Mouse (Mus musculus): ENCODE results near the gene Umps. TPM values are rescaled to one million over a fixed set of nuclear protein-coding genes. Genes with fewer than 3 reads are reported as not detected.

Umps gene
- polyA plus RNA-seq, 1 experiment from 2014 or later: 49.4 TPM

DNA sequence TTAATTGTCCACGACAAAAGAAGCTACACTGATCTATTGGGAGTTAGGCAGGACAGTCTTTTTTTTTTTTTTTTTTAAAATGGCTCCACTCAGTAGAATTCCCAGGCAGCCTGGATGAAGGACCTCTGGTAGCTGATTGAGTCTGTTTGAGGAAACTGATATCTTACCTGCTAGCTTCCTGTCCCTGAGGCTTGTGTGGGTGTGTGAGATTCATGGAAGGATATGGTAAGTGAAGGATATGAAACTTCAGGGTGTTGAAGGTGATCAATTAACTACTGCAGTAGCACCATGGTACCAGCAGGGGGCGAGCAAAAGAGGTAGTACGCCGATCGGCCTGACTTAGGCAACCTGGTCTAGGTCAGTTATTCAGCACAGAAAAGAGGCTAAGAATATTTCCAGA lies 29.2 kb upstream of the Umps start:
- no peaks in the 10 kb centered on the region for H3K9me3 ChIP-seq (ENCODE audit: control insufficient read depth, low read length)
- H3K4me3 ChIP-seq (ENCODE audit: low read length): no peak overlapping the region
- no peak overlapping the region for H3K27ac ChIP-seq (ENCODE audit: low read length)
- H3K27me3 ChIP-seq (replicated peaks; ENCODE audit: control insufficient read depth, insufficient read depth, low read length): no peaks in the 10 kb centered on the region
- no peak overlapping the region for H3K9ac ChIP-seq (ENCODE audit: low read depth, low read length)
- H3K4me2 ChIP-seq (ENCODE audit: low read depth, low read length): no peak overlapping the region
- WGBS: 7% methylated on average over 5 of the region's 5 CpGs
- H3K36me3 ChIP-seq (ENCODE audit: control insufficient read depth, insufficient read depth, low read length): no peaks in the 10 kb centered on the region
- H3K4me1 ChIP-seq (ENCODE audit: control insufficient read depth, insufficient read depth, low read length): peaks cover under 1% of the 10 kb centered on the region; the same call in 1 of the 2 replicates
- ATAC-seq: no peak

DNA sequence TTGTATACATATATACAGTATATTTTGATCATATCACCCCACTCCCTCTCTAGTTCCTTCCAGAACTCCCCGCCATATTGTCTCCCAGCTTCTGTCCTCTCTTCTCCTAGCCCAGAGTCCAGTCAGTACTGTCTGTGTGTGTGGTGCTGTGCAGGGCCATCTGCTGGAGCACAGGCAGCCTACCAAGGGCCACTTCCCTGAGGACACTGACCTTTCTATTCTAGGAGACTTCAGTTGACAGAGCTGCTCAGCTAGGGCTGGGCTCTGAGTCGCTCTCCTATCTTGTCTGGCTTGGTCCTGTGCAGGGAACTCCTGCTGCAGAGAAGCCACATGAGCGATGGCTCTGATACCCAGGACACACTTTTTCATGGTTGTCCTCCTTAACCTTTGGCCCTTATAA lies 28.7 kb upstream of the Umps start:
- no peak overlapping the region for H3K9ac ChIP-seq (ENCODE audit: low read depth, low read length)
- no peaks in the 10 kb centered on the region for H3K9me3 ChIP-seq (ENCODE audit: control insufficient read depth, low read length)
- no peak overlapping the region for H3K4me3 ChIP-seq (ENCODE audit: low read length)
- H3K27me3 ChIP-seq (replicated peaks; ENCODE audit: control insufficient read depth, insufficient read depth, low read length): no peaks in the 10 kb centered on the region
- H3K4me2 ChIP-seq (ENCODE audit: low read depth, low read length): no peak overlapping the region
- H3K36me3 ChIP-seq (ENCODE audit: control insufficient read depth, insufficient read depth, low read length): no peaks in the 10 kb centered on the region
- WGBS: 73% methylated on average over 3 of the region's 3 CpGs
- H3K4me1 ChIP-seq (ENCODE audit: control insufficient read depth, insufficient read depth, low read length): peaks cover 4% of the 10 kb centered on the region; the same call in 1 of the 2 replicates
- no peak overlapping the region for H3K27ac ChIP-seq (ENCODE audit: low read length)
- ATAC-seq: no peak

DNA sequence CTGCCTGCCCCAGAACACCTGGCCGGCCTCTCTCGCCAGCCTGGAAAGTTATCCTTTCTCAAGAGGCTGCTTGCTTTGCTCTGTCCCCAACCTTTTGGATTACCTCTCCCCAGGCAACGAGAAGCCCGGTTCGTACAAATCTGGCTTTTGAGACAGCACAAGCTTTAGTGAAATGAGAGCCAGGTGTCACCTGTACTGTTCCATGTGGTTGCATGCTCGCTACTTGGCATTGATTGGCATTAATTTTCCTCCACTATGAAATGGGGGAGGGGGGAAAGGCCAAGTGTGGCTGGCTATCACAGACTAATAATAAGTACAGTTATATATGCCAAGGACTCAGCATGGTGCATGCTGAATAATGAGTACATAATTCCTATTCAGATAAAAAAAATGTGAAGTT lies 27.5 kb upstream of the Umps start:
- H3K27me3 ChIP-seq (replicated peaks; ENCODE audit: control insufficient read depth, insufficient read depth, low read length): no peaks in the 10 kb centered on the region
- H3K9me3 ChIP-seq (ENCODE audit: control insufficient read depth, low read length): no peaks in the 10 kb centered on the region
- H3K36me3 ChIP-seq (ENCODE audit: control insufficient read depth, insufficient read depth, low read length): no peaks in the 10 kb centered on the region
- peaks cover 11% of the 10 kb centered on the region; the same call in 1 of the 2 replicates for H3K4me1 ChIP-seq (ENCODE audit: control insufficient read depth, insufficient read depth, low read length)
- H3K9ac ChIP-seq (ENCODE audit: low read depth, low read length): no peak overlapping the region
- no peak overlapping the region for H3K27ac ChIP-seq (ENCODE audit: low read length)
- H3K4me3 ChIP-seq (ENCODE audit: low read length): no peak overlapping the region
- WGBS: 89% methylated on average over 6 of the region's 6 CpGs
- H3K4me2 ChIP-seq (ENCODE audit: low read depth, low read length): no peak overlapping the region
- no peak for ATAC-seq

DNA sequence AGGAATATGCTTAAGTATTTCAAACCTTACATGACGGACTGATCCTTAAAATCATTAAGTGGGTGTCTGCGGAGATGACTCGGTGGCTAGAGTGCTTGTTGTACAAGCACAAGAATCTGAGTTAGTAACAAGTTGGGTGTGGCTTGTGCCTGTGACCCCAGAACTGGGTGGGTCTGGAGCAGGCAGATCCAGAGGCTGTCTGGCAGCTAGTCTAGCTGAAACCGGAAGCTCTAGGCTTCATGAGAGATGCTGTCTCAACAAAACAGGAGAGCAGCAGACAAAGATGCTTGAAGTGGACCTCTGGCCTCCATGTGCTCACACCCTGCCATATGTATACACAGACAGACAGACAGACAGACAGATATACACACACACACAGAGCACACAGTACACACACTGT lies 23.9 kb upstream of the Umps start:
- WGBS: 58% methylated on average over 4 of the region's 4 CpGs
- no peaks in the 10 kb centered on the region for H3K9me3 ChIP-seq (ENCODE audit: control insufficient read depth, low read length)
- no peaks in the 10 kb centered on the region for H3K36me3 ChIP-seq (ENCODE audit: control insufficient read depth, insufficient read depth, low read length)
- H3K4me3 ChIP-seq (ENCODE audit: low read length): no peak overlapping the region
- ATAC-seq: peak; percentile 63
- no peaks in the 10 kb centered on the region for H3K27me3 ChIP-seq (replicated peaks; ENCODE audit: control insufficient read depth, insufficient read depth, low read length)
- peaks cover 15% of the 10 kb centered on the region; the same call in 1 of the 2 replicates for H3K4me1 ChIP-seq (ENCODE audit: control insufficient read depth, insufficient read depth, low read length)
- no peak overlapping the region for H3K4me2 ChIP-seq (ENCODE audit: low read depth, low read length)
- no peak overlapping the region for H3K9ac ChIP-seq (ENCODE audit: low read depth, low read length)
- H3K27ac ChIP-seq (ENCODE audit: low read length): no peak overlapping the region

DNA sequence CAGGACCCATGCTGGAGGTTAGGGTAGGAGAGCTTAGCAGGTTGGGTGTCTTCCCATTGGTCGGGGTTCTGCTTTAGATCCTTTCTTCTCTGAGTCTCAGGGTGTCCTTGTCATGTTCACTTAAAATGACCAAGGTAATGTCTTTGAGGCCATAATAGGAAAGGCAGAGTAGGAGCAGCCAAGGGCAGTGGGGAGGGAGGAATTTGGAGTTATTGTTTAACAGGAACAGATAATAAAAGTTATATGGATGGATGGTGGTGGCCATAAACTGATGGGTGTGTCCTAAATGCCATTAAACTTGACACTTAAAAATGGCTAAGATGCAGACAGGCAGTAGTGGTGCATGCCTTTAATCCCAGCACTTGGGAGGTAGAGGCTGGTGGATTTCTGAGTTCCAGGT lies 22.3 kb upstream of the Umps start:
- Histone ChIP-seq H3K4me3 (ENCODE audit: low read length) (no peak overlapping the region), H3K9ac (ENCODE audit: low read depth, low read length) (no peak overlapping the region), H3K27ac (ENCODE audit: low read length) (peak overlapping the region; percentile 66), H3K27me3 (replicated peaks; ENCODE audit: control insufficient read depth, insufficient read depth, low read length) (no peaks in the 10 kb centered on the region), H3K4me1 (ENCODE audit: control insufficient read depth, insufficient read depth, low read length) (peaks cover 15% of the 10 kb centered on the region; the same call in 1 of the 2 replicates), H3K36me3 (ENCODE audit: control insufficient read depth, insufficient read depth, low read length) (no peaks in the 10 kb centered on the region), H3K4me2 (ENCODE audit: low read depth, low read length) (no peak overlapping the region), H3K9me3 (ENCODE audit: control insufficient read depth, low read length) (no peaks in the 10 kb centered on the region)
- peak; percentile 82 for ATAC-seq
- WGBS: 44% methylated on average over 1 of the region's 1 CpGs

DNA sequence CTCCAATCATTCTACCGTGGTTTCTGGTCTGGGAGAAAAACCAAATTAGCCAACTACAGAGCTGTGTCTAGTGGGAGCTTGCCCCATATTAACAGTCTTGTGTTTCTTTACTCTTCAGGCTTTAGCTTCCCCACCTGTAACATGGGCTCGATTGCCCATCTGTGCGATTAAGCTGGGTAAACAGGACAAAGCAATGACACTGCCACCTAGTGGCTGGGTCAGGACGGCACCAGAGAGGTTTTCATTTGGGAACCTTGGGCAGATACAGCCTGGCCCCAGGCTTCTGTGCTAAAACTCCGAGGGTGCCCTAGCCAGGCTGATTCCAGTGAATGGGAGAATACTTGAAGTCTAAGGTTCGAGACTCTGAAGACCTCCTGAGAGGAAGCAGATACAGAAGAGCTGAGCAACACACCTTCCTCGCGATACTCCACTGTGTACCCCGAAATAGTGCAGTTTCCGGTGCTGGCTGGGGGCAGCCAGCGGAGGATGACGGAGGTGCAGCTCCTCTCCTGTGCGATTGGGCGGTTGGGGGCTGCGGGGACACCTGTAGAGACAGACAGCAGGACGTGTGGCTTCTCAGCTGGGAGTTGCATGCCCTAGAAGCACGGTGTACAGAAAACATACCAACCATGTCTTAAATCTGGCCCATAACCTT lies 21.6 kb upstream of the Umps start:
- ATAC-seq: peak; percentile 27
- H3K9ac ChIP-seq (ENCODE audit: low read depth, low read length): no peak overlapping the region
- no peaks in the 10 kb centered on the region for H3K9me3 ChIP-seq (ENCODE audit: control insufficient read depth, low read length)
- peak overlapping the region; percentile 66 for H3K27ac ChIP-seq (ENCODE audit: low read length)
- no peak overlapping the region for H3K4me3 ChIP-seq (ENCODE audit: low read length)
- whole genome bisulfite sequencing: 57% methylated on average over 17 of the region's 17 CpGs
- no peaks in the 10 kb centered on the region for H3K27me3 ChIP-seq (replicated peaks; ENCODE audit: control insufficient read depth, insufficient read depth, low read length)
- no peak overlapping the region for H3K4me2 ChIP-seq (ENCODE audit: low read depth, low read length)
- H3K36me3 ChIP-seq (ENCODE audit: control insufficient read depth, insufficient read depth, low read length): no peaks in the 10 kb centered on the region
- peaks cover 15% of the 10 kb centered on the region; the same call in 1 of the 2 replicates for H3K4me1 ChIP-seq (ENCODE audit: control insufficient read depth, insufficient read depth, low read length)

- H3K9ac ChIP-seq (ENCODE audit: low read depth, low read length): no peak overlapping the region
- no peak overlapping the region for H3K4me3 ChIP-seq (ENCODE audit: low read length)
- 85% methylated on average over 7 of the region's 7 CpGs for whole genome bisulfite sequencing
Measured at GRCm38 (mm10) chr16:33986993-33987392, 20.2 kb upstream of the Umps start.

GRCm38 (mm10) chr16:33985372-33985771 lies 18.5 kb upstream of the Umps start:
- no peak overlapping the region for H3K4me2 ChIP-seq (ENCODE audit: low read depth, low read length)
- WGBS: 87% methylated on average over 6 of the region's 6 CpGs
- no peak overlapping the region for H3K4me3 ChIP-seq (ENCODE audit: low read length)
- no peak overlapping the region for H3K27ac ChIP-seq (ENCODE audit: low read length)
- no peaks in the 10 kb centered on the region for H3K36me3 ChIP-seq (ENCODE audit: control insufficient read depth, insufficient read depth, low read length)
- H3K4me1 ChIP-seq (ENCODE audit: control insufficient read depth, insufficient read depth, low read length): peaks cover 12% of the 10 kb centered on the region; the same call in 1 of the 2 replicates
- H3K27me3 ChIP-seq (replicated peaks; ENCODE audit: control insufficient read depth, insufficient read depth, low read length): no peaks in the 10 kb centered on the region
- no peaks in the 10 kb centered on the region for H3K9me3 ChIP-seq (ENCODE audit: control insufficient read depth, low read length)
- no peak overlapping the region for H3K9ac ChIP-seq (ENCODE audit: low read depth, low read length)
- no peak for ATAC-seq

More at GRCm38 (mm10) chr16:33986993-33987392, 20.2 kb upstream of the Umps start:
- H3K27ac ChIP-seq (ENCODE audit: low read length): no peak overlapping the region
- H3K9me3 ChIP-seq (ENCODE audit: control insufficient read depth, low read length): no peaks in the 10 kb centered on the region
- ATAC-seq: no peak
- no peaks in the 10 kb centered on the region for H3K36me3 ChIP-seq (ENCODE audit: control insufficient read depth, insufficient read depth, low read length)
- H3K4me1 ChIP-seq (ENCODE audit: control insufficient read depth, insufficient read depth, low read length): peaks cover 15% of the 10 kb centered on the region; the same call in 1 of the 2 replicates
- H3K27me3 ChIP-seq (replicated peaks; ENCODE audit: control insufficient read depth, insufficient read depth, low read length): no peaks in the 10 kb centered on the region
- no peak overlapping the region for H3K4me2 ChIP-seq (ENCODE audit: low read depth, low read length)

DNA sequence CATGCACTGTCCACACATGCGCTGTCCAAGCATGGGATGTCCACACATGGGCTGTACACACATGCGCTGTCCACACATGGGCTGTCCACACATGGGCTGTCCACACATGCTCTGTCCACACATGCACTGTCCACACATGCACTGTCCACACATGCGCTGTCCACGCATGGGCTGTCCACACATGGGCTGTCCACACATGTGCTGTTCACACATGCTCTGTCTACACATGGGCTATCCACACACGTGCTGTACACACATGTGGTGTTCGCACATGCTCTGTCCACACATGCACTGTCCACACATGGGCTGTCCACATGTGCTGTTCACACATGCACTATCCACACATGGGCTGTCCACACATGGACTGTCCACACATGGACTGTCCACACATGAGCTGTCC lies 16.9 kb upstream of the Umps start:
- Histone ChIP-seq H3K9ac (ENCODE audit: low read depth, low read length) (no peak overlapping the region), H3K4me1 (ENCODE audit: control insufficient read depth, insufficient read depth, low read length) (peaks cover 2% of the 10 kb centered on the region; the same call in 1 of the 2 replicates), H3K4me3 (ENCODE audit: low read length) (no peak overlapping the region), H3K27ac (ENCODE audit: low read length) (no peak overlapping the region), H3K27me3 (replicated peaks; ENCODE audit: control insufficient read depth, insufficient read depth, low read length) (no peaks in the 10 kb centered on the region), H3K9me3 (ENCODE audit: control insufficient read depth, low read length) (no peaks in the 10 kb centered on the region), H3K36me3 (ENCODE audit: control insufficient read depth, insufficient read depth, low read length) (no peaks in the 10 kb centered on the region), H3K4me2 (ENCODE audit: low read depth, low read length) (no peak overlapping the region)
- no peak for ATAC-seq
- 99% methylated on average over 6 of the region's 6 CpGs for WGBS

GRCm38 (mm10) chr16:33979855-33980254 lies 13.0 kb upstream of the Umps start:
- H3K4me1 ChIP-seq (ENCODE audit: control insufficient read depth, insufficient read depth, low read length): no peaks in the 10 kb centered on the region
- H3K9me3 ChIP-seq (ENCODE audit: control insufficient read depth, low read length): no peaks in the 10 kb centered on the region; the same call in 1 of the 2 replicates
- no peak overlapping the region for H3K4me2 ChIP-seq (ENCODE audit: low read depth, low read length)
- no peak overlapping the region for H3K27ac ChIP-seq (ENCODE audit: low read length)
- H3K27me3 ChIP-seq (replicated peaks; ENCODE audit: control insufficient read depth, insufficient read depth, low read length): no peaks in the 10 kb centered on the region
- no peak overlapping the region for H3K4me3 ChIP-seq (ENCODE audit: low read length)
- WGBS: 43% methylated on average over 2 of the region's 2 CpGs
- no peak; the same call in 1 of the 2 replicates for ATAC-seq
- no peaks in the 10 kb centered on the region for H3K36me3 ChIP-seq (ENCODE audit: control insufficient read depth, insufficient read depth, low read length)
- H3K9ac ChIP-seq (ENCODE audit: low read depth, low read length): no peak overlapping the region
